Mouse (Mus musculus): ENCODE data around the gene Cldn7. TPM values are rescaled to one million over a fixed set of nuclear protein-coding genes. Genes with fewer than 3 reads are reported as not detected.
A peak's percentile ranks its signal among the peaks of the same experiment; 100 is the strongest.
"Not testable (repeated sequence)": the region's sequence is repeated elsewhere in the genome, so short reads cannot be mapped to it uniquely, and the experiment has no call there.

Cldn7 gene
- total RNA-seq, 2 experiments from 2014 or later = not detected

DNA sequence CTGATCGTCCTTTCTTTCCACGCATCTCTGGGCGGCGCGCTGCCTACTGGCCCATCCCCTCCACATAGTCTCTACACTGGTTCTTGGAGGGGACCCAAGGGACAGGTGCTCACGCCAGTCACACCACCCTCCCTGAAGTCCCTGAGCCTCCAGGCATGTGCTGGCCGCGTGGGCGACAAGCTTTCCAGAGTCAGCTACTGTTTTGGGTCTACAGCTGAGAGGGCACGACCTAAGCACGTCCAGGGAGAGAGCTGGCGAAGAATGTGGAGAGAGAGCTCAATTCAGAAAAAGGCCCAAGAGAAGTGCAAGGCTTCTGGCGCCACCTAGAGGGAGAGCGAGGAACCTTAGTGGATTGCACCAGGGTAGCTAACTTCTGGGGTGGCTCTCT, 15.8 kb upstream of the Cldn7 start:
- intact Hi-C loops (cut with DNase I) = no loop called here

GRCm38 (mm10) chr11:69950807-69951459, 13.6 kb upstream of the Cldn7 start:
- intact Hi-C loops (cut with DNase I) = no loop called here
- DNase-seq = no peak

More for the DNA sequence above, 15.8 kb upstream of the Cldn7 start:
- peak; percentile 88 for DNase-seq

DNA sequence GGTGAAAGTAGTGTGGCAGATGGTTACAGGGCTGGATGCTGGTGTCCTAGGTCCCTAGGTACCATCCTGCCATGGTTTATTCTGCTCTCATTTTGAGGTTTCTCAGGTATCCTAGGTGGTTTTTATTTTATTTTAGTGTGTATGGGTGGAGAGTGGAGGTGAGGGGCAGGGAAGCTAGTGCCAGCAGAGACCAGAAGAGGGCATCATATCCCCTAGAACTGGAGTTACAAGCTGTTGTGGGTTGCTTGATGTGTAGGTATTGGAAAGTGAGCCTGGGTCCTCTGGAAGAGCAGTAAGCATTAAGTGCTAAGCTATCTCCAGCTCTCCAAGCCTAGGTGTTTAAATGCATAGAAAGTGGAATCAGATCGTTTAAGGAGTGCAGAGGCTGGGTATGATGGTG, 12.3 kb upstream of the Cldn7 start:
- DNase-seq = no peak
- intact Hi-C loops (cut with DNase I) = no loop called here

DNA sequence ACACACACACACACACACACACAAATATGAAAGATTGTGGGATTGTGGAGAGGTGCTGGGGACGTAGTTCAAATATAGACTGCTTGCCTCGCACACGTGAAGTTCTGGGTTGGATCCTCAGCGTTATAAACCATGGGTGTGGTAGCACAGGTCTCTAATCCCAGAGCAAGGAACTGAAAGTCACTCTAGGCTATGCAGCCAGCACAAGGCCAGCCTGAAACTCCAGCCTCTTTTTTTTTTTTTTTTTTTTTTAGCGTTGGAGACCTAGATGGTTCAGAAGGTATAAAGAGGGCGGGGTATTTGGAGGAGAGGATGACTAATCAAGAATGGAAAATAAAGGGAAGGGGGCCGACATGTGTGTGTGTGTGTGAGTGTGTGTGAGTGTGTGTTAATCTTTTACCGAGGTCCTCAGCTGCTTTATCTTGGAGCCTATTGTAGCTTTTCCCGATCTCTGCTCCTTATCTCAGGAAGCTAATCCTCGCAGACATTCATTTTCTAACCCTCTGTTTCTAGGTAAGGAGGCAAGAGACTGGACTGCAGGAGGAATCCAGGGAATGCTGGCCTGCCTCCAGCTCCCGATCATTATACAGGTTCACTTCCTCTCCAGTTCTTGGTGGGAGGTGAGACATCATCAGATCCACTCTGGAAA, 11.2 kb upstream of the Cldn7 start:
- intact Hi-C loops (cut with DNase I) = no loop called here
- DNase-seq = no peak

GRCm38 (mm10) chr11:69955618-69956017, 9.0 kb upstream of the Cldn7 start:
- intact Hi-C loops (cut with DNase I); DNase-seq: not testable (repeated sequence)

DNA sequence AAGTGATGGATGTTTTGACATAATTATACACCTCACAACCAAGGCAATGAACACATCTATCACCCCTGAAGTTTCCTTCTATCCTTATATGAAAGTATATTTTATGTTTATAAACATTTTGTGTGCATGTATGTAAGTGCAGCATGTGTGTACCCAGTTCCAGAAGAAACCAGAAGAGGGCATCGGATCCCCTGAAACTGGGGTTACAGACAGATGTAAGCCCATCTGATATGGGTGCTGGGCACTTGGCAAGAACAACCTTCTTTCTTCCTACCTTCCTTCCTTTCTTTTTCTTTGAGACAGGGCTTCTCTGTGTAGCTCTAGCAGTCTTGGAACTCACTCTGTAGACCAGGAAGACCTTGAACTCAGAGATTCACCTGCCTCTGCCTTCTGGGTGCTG, 8.4 kb upstream of the Cldn7 start:
- no peak for DNase-seq
- intact Hi-C loops (cut with DNase I) = no loop called here

DNA sequence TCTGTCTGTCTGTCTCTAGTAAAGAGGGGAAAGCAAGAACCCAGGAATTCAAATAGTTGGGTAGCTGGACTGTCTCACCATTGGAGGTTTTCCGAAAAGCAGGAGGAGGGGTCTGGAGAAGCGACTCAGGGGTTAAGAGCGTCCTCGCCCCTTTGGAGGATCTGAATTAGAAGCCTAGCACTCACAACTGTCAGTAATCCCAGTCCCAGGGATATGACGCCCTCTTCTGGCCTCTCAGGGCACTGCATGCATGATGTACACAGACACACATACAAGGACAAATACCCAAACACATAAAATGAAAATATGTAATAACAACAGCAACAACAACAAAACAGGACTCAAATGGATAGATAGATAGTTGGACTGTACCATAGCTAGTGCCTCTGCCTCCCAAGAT, 4.0 kb upstream of the Cldn7 start:
- DNase-seq = peak; percentile 33
- intact Hi-C loops (cut with DNase I) = no loop called here

GRCm38 (mm10) chr11:69961841-69962240, 2.7 kb upstream of the Cldn7 start:
- intact Hi-C loops (cut with DNase I) = no loop called here
- DNase-seq = no peak

GRCm38 (mm10) chr11:69965271-69966005, 859 bp downstream of the Cldn7 start:
- intact Hi-C loops (cut with DNase I) = no loop called here
- no peak for DNase-seq

DNA sequence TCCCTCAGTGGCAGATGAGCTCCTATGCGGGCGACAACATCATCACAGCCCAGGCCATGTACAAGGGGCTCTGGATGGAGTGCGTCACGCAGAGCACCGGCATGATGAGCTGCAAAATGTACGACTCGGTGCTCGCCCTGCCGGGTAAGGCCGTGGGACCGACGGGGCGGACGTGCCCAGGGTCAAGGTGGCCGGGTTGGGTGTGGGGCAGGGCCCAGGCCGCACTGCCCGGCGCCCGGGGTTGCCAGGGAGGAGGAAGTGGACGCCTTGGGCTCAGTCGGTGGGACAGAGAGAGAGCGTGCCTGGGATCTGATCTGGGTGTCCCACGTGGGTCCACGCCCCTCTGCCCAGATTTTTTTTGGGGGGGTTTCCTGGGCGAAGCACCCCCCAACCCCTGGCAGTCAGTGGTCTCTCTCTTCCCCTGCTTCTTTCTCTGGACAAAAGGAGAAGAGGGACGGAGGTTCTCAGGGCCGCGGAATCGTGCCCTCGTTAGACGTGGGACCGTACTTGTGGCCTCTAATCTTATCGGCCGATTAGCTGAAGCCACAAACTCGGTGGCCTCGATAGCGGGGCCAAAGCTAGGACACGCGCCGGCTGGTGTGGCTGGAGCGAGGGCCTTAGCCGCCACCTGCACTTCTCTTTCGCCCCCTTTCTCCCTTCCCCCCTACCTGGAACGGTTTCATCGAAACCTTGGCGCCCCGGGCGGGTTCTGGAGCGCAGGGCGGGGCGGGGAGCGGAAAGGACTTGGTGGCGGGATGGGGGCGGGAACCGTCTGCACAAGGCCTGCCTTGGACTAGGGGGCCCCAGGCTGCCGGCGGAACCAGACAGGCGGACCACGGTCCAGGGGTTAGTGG, 1.7 kb downstream of the Cldn7 start:
- intact Hi-C loops (cut with DNase I) = no loop called here
- DNase-seq = no peak

- no peak for DNase-seq
- intact Hi-C loops (cut with DNase I) = no loop called here
Observed at GRCm38 (mm10) chr11:69966860-69967517, 2.4 kb downstream of the Cldn7 start.

- intact Hi-C loops (cut with DNase I) = no loop called here
- DNase-seq = no peak
Observed at GRCm38 (mm10) chr11:69968793-69969192, 4.2 kb downstream of the Cldn7 start.

DNA sequence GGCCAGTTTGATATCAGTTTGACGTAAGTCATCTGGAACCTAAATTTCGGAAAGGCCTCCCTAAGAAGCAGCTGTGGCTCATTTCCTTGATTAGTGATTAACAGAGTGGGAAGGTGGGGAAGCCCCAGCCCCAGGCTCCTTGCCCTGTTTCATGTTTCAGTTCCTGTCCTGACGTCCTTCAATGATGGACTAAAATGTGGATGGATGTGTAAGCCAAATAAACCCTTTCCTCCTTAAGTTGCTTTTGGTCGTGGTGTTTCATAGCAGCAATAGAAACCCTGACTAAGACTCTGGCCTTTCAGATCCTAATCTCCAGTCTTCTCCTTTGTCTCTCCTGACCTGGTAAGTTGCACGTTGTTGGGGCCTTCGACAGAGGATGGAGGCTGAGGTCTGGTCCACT, 5.6 kb downstream of the Cldn7 start:
- intact Hi-C loops (cut with DNase I) = no loop called here
- DNase-seq = no peak

- intact Hi-C loops (cut with DNase I) = no loop called here
- DNase-seq = no peak
Observed at GRCm38 (mm10) chr11:69970775-69971174, 6.2 kb downstream of the Cldn7 start.

DNA sequence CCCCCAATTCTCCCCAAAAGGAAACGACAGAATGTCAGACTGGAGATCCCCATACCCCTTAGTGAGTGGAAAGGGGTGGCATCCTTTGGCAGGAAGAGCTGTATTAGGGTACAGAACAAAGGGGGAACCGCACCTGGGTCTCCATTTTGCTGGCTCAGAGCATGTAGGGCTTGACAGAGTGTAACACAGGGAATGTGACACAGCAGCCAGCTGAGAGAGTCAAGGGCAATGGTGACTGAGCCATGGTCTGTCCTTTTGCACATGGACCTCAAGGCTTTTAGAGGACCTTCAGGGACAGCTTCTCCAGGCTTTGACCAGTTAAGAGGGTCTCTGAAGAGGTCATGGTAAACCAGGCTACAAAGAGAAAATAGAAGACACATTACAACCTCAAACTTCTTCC, 10.3 kb downstream of the Cldn7 start:
- no peak for DNase-seq
- intact Hi-C loops (cut with DNase I) = no loop called here

DNA sequence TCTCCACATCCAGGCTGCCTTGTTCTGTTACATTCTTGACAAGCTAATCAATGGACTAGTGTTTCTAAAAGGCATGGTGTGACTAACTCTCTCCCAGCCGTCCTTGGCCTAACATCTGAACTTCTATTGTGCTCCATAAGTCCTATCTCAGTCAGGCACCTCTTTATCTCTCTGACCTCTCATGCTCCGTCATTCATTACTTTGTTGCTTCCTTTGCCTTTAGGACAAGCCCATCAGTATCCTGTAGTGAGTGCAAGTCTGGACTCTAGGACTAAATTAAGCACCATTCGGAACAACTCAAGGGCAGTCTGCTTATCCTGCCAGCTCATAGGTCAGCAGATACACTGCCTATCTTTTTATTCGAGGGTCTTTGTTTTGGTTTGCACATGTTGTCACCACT, 11.7 kb downstream of the Cldn7 start:
- DNase-seq = no peak
- intact Hi-C loops (cut with DNase I) = no loop called here

DNA sequence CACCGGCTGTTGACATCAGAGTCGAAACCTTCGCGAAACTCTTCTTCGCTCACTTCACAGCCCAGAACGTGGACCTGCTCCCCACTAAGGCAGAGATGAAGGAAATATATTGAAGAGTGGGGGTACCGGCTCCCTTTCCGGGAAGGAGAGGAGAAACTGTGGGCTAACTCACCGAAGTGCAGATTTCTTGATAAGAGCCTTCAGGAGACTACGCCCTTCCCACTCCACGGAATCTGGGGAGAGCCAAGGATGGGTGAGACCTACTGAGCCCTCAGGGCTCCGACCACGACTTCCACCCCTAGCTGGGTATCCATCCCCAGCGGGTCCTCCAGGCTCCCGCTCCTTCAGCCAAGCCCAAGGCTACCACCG, 15.2 kb downstream of the Cldn7 start:
- DNase-seq = no peak
- intact Hi-C loops (cut with DNase I) = loop anchor here (10.0 kb wide), 1 partner anchor 45 kb away; the partner anchor contains the start of gene Ybx2

- DNase-seq = peak; percentile 97
- intact Hi-C loops (cut with DNase I) = loop anchor here (10.0 kb wide), 1 partner anchor 46 kb away; the partner anchor contains the start of gene Ybx2
Observed at GRCm38 (mm10) chr11:69980196-69981140, 15.9 kb downstream of the Cldn7 start.

DNA sequence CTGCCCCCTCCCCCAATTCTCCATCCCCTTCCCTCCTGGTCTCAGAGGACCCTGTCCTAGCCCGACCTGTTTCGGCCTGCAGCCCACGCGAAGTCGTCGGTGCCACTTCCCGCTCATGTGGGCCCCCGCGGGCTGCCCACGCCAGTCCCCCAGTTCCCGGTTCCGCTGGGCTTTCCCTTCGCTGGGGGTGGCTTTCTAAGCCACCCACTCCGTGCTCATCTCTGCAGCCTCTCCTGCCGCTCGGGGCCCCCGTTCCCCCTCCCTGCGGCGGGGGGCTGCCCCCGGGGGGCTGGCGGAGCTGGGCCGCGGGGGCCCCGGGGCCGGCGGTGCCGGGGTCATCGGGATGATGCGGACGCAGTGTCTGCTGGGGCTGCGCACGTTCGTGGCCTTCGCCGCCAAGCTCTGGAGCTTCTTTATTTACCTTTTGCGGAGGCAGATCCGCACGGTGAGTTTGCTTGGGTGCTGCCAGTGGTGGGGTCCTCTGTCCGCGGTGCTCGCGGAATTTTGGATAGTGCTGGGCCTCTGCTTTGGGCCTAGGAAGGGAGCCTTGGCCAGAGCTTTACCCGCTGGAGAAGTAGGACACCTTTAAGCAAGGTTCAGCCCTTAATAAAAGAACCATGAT, 16.7 kb downstream of the Cldn7 start, which contains the start of gene Ctdnep1:
Ctdnep1 (plus strand) TSS at position 16 of the 622 bp plus-strand sequence.
- DNase-seq = no peak
- intact Hi-C loops (cut with DNase I) = loop anchor here (10.0 kb wide), 1 partner anchor 46 kb away; the partner anchor contains the start of gene Ybx2
